Mouse (Mus musculus): ENCODE data around the gene Qtrt1.

DNA sequence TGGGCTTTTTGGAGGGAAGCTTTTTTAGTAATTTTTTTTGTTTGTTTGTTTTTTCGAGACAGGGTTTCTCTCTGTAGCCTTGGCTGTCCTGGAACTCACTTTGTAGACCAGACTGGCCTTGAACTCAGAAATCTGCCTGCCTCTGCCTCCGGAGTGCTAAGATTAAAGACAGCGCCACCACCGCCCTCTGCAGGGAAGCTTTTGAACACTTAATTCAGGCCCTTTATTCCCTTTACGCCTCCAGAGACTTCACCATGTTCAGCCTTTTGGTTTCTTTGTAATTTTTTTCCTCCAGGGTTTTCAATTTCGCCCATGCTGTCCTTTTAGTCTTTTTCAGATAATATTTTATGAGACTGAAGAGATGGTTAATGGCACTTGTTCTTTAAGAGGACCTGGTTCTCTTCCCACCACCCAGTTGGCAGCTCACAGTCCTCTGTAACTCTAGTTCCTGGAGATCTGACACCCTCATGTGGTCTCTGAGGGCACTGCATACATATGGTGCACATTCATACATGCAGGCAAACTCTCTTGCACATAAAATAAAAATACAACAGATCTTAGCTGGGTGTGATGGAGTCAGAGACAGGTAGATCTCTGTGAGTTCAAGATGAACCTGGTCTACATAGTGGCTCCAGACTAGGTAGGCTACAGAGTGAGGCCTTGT lies 33.6 kb downstream of the Qtrt1 start:
- TF ChIP-seq CTCF (IDR thresholded peaks at IDR 0.05; ENCODE audit: low read depth, low read length) (no peak), EP300 (IDR thresholded peaks at IDR 0.05; ENCODE audit: insufficient read depth, low read depth, low read length) (no peak), POLR2A (IDR thresholded peaks at IDR 0.05; ENCODE audit: insufficient read depth, low read length) (no peak)
